Mouse (Mus musculus) hindbrain, embryonic 10.5 days (tissue): ENCODE data around the gene Kremen2. TPM values are rescaled to one million over a fixed set of nuclear protein-coding genes. Genes with fewer than 3 reads are reported as not detected.
A peak's percentile ranks its signal among the peaks of the same experiment; 100 is the strongest.

Source experiments
- DNase-seq: peaks from one replicate; pipeline ENCODE4 v3.0.0-alpha.2; 2017; ENCODE audit warnings: low spot score
- H3K27ac ChIP-seq: fragments of 300-500 bp; sonication (generic); 2 replicates; pipeline ENCODE4 v1.5.1; 2016; ENCODE audit warnings: mild to moderate bottlenecking, moderate library complexity
- H3K27me3 ChIP-seq: fragments of 300-500 bp; sonication (generic); 2 replicates; pipeline ENCODE4 v1.6.1; 2016; ENCODE audit warnings: mild to moderate bottlenecking; ENCODE audit not compliant: poor library complexity, insufficient read depth, severe bottlenecking
- H3K36me3 ChIP-seq: fragments of 300-500 bp; sonication (generic); 2 replicates; pipeline ENCODE4 v1.6.1; 2016; ENCODE audit warnings: mild to moderate bottlenecking, moderate library complexity
- H3K4me1 ChIP-seq: fragments of 300-500 bp; sonication (generic); replicated peaks from 2 replicates; pipeline ENCODE4 v1.6.1; 2016; ENCODE audit warnings: mild to moderate bottlenecking
- H3K4me3 ChIP-seq: fragments of 300-500 bp; sonication (generic); 2 replicates; pipeline ENCODE4 v1.5.1; 2016; ENCODE audit warnings: mild to moderate bottlenecking, moderate library complexity
- H3K9me3 ChIP-seq: fragments of 300-500 bp; sonication (generic); 2 replicates; pipeline ENCODE4 v1.6.1; 2016; ENCODE audit warnings: mild to moderate bottlenecking, moderate library complexity
- WGBS: fragments of 180-500 bp; shearing (Covaris S2); methylation state at CpG from one replicate; pipeline ENCODE4 v1.1.7; 2016; 5-methylcytosine and 5-hydroxymethylcytosine counted together
- polyA plus RNA-seq: library from polyadenylated mRNA; unstranded; fragments of >200 nt; fragmentation: Nextera tagmentation; extraction: Ambion mirVana; gene quantifications from 2 replicates; pipeline ENCODE4 v1.2.1, GENCODE M21; 2016

Kremen2 gene
- polyA plus RNA-seq, 1 experiment from 2014 or later: 4.3 TPM

DNA sequence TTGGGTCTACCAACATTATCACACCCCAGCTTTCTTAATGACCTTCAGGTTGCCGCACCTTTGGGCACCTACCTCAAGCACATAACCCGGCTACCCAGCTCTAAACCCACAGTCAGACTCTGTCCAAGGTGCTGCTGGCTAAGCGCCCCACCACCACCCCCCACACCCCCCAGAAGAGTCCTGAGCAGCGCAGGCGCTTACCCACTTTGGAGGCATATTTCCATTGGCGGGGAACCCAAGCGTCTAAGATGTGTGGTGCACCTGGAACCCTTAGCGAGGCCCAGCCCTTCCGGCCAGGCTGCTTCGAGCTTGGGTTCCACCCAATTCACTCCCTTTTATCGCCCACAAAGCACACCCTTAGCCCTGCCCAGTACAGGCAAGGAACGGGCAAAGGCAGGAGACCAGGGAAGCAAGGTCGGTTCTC, 5.0 kb downstream of the Kremen2 start, which contains the start of gene Paqr4:
Gene Paqr4, minus strand, starts transcription at position 270 of the 424 bp plus-strand sequence.
- 9% methylated on average over 13 of the region's 13 CpGs for WGBS
- H3K4me3 ChIP-seq: peak within 1 kb of the TSS; percentile 64
- H3K4me1 ChIP-seq: peaks cover 60% of the 10 kb centered on the region
- H3K27me3 ChIP-seq: peaks cover 85% of the 10 kb centered on the region
- H3K27ac ChIP-seq: peak within 1 kb of the TSS; percentile 88
- no peak for DNase-seq
- H3K9me3 ChIP-seq: peaks cover 4% of the 10 kb centered on the region; the same call in 1 of the 2 replicates
- H3K36me3 ChIP-seq: peaks cover 22% of the 10 kb centered on the region

DNA sequence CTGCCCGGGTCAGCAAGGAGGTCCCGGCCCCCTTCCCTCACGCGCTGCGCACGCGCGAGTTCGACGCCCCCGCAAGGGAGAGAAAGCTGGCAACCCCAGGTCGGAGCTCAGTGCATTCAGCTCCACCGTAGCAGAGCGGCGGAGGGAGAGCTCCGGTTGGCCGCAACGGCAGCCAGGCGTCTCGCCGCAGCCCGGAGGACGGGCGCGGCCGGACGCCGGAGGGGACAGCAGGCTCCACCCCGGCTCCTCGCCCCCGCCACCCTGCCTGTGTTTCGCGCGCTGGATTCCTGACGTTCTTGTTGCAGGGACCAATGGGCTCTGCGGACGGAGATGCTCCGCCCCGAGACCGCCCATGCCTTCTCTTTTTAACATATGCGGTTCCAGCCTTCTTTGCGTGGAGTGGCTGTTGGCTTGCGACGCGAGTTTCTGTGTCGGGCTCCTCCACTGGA, 5.5 kb downstream of the Kremen2 start:
- Histone ChIP-seq H3K36me3 (peaks cover 27% of the 10 kb centered on the region), H3K27me3 (peaks cover 81% of the 10 kb centered on the region), H3K4me3 (peak overlapping the region; percentile 64), H3K9me3 (peaks cover 4% of the 10 kb centered on the region; the same call in 1 of the 2 replicates), H3K4me1 (peaks cover 56% of the 10 kb centered on the region), H3K27ac (peak overlapping the region; percentile 88)
- peak; percentile 90 for DNase-seq
- WGBS: under 1% methylated on average over 46 of the region's 46 CpGs

DNA sequence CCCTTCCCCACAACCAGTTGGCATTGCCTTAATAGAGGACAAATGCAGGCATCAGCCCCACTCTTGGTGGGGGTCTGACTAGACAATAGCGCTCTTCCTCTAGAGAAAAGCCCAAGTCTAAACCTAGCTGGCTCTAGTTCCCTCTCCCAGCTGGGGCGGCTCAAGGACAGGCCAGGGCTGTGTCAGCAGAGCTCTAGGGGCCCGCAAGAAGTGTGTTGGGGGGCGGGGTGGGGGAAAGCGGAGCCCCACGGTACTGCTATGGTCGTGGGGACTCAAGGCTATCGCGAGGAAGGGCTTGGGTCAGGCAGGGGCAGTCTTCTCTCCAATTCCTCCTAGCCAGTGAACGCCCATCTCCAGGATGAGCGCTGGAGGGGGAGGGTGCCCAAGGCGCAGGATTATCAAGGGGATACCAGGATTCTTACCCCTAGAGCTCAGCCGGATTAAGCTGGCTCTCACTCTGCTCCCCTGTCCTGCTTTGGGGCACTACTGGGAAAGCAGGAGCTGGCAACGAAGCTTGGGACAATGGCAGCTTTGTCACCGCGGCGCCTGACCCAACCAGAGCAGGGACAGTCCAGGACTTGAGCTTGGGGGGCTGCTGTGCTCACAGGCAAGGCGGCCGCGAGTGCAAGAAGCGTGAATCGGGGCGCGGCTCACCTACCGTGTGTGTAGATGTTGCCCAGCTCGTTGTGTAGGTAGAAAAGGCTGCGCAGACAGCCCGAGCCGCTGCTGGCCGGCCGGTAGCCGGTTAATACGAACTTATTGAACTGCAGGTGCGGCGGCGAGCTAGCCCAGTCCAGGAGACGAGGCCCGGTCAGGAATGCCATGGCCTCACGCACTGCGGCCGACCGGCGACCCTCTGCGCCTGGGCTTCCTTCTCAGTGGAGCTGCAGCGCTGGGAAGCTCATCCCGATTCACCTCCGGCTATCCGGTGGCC, 6.2 kb downstream of the Kremen2 start:
- WGBS: under 1% methylated on average over 48 of the region's 48 CpGs
- peak overlapping the region; percentile 64 for H3K4me3 ChIP-seq
- peaks cover 49% of the 10 kb centered on the region for H3K4me1 ChIP-seq
- peak; percentile 64 for DNase-seq
- H3K27ac ChIP-seq: peak overlapping the region; percentile 88
- peaks cover 33% of the 10 kb centered on the region for H3K36me3 ChIP-seq
- H3K27me3 ChIP-seq: peaks cover 74% of the 10 kb centered on the region
- peaks cover 4% of the 10 kb centered on the region; the same call in 1 of the 2 replicates for H3K9me3 ChIP-seq

DNA sequence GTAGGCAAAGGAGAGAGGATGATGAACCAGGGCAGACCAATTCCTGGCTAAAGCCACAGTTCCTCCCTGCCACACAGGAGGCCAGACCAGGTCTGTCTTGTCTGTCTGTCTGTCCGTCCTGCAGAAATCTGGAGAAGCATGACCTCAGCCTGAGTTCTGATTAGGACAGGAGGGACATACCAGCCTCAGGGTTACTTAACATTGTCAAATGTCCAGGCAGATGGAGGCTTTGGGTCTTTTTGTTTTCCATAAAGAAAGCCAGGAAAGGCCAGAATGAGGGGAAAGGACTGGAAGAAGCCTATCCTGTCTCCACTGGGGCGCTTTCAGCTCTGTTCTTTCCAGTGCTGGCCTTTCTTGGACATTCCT, 6.8 kb downstream of the Kremen2 start:
- Histone ChIP-seq H3K27me3 (peaks cover 68% of the 10 kb centered on the region), H3K9me3 (peaks cover 4% of the 10 kb centered on the region; the same call in 1 of the 2 replicates), H3K4me3 (peak overlapping the region; percentile 64), H3K4me1 (peaks cover 43% of the 10 kb centered on the region), H3K27ac (peak overlapping the region; percentile 88), H3K36me3 (peaks cover 40% of the 10 kb centered on the region)
- no peak for DNase-seq
- 35% methylated on average over 2 of the region's 2 CpGs for WGBS

DNA sequence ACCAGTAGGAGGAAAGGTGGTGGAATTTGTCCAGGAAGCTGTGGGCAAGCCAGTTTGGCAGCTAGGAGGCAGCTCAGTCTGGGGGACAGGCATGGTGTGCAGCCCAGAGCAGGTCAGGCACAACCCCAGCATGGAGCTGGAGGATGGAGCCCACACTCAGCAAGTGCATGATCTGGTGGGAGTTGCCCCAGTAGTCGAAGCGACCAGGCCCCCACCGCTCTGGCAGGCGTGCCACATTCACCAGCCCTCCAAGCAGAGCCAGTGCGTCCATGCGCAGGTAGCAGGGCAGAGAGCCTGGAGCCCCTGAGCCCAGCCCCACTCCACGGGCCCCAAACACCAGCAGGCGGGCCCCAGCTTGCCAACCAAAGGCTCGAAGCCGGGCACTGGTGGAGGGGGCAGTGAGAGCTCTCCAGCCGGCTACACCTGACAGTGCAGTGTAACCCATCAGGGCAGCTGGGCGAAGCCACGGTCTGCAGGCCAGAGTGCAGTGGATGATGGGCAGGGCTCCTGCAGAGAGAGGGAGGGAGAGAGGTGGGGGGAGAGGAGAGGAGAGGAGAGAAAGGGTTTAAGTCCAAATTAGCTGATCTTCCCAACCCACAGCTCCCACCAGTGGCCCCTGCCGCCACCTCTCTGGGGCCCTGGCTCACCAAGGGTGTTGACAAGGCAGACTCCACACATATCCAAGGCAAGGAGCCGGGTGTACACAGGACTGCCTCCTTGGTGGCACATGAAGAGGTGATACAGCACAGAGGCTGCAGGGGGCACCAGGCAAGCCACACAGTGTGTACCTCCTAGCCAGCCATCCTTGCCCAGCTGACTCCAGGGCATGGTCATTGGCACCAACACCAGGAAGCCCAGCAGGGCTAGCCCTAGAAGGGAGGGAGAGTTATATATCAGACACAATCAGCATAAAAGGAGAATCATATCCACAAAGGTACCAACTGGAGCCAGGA, 7.9 kb downstream of the Kremen2 start:
- peaks cover 50% of the 10 kb centered on the region for H3K36me3 ChIP-seq
- DNase-seq: no peak
- H3K4me3 ChIP-seq: peak overlapping the region; percentile 0; the same call in 1 of the 2 replicates
- H3K4me1 ChIP-seq: peaks cover 43% of the 10 kb centered on the region
- peaks cover 57% of the 10 kb centered on the region for H3K27me3 ChIP-seq
- H3K9me3 ChIP-seq: peaks cover 4% of the 10 kb centered on the region; the same call in 1 of the 2 replicates
- WGBS: 65% methylated on average over 15 of the region's 15 CpGs
- no peak overlapping the region for H3K27ac ChIP-seq

DNA sequence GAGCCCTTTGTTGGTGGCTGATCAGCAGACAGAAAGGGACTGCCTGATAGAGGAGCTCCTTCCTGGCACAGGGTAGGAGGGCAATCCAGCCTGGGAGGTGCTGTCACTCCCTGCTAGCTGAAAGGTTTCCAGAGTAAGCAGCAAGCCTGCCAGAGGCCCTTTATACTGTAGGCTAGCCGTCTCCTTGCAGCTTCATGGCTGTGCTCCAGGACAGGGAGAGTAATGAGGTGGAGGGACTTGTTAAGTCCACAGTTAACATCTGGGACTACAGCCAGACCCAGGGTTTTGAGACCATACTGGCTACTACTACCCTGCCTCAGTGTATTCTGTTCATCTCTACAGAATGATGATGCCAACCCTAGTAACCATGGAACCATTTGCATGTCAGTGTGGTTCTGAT, 11.3 kb downstream of the Kremen2 start:
- Histone ChIP-seq H3K27me3 (peaks cover 26% of the 10 kb centered on the region), H3K36me3 (peaks cover 54% of the 10 kb centered on the region), H3K4me3 (no peak overlapping the region), H3K4me1 (peaks cover 18% of the 10 kb centered on the region), H3K27ac (no peak overlapping the region), H3K9me3 (no peaks in the 10 kb centered on the region)
- WGBS: 90% methylated on average over 1 of the region's 1 CpGs
- DNase-seq: no peak

DNA sequence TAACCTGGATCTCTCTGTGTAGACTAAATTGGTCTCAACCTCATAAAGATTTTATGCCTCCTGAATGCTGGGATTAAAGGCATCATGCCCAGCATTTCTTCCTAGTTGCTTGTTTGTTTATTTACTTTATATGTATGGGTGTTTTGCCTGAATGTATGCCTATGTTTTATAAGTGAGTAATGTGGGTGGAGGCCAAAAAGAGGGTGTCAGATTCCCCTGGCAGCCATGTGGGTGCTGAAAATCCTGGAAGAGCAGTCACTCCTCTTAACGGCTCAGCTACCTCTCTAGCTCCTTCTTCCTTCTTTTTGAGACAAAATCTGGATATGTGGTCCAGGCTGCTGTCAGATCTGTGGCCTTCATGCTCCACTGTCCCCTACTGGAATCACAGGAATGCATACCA, 15.2 kb downstream of the Kremen2 start:
- no peak for DNase-seq
- WGBS: 86% methylated on average over 1 of the region's 1 CpGs
- Histone ChIP-seq H3K36me3 (peaks cover 30% of the 10 kb centered on the region), H3K4me1 (peaks cover 19% of the 10 kb centered on the region), H3K4me3 (no peak overlapping the region), H3K27ac (no peak overlapping the region), H3K27me3 (no peaks in the 10 kb centered on the region), H3K9me3 (no peaks in the 10 kb centered on the region)

DNA sequence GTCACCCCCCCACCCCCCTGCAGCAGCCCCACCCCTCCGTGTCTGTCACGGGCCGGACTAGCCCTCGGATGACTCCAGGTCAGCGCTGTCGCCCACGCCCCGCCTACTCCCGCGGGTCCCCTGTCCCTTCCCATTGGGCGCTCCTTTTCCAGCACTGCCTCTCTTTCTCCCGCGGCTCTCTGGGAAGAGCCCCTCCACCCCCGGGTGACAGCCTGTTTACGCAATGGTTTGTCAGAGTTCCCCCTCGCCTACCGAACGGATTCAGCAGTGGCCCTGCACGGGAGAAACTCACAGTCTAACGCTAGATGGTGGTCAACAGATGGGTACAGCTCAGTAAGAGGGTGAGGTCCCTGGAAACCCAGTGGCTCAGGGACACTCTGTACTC, 18.9 kb downstream of the Kremen2 start:
- under 1% methylated on average over 20 of the region's 20 CpGs for WGBS
- Histone ChIP-seq H3K4me1 (peaks cover 21% of the 10 kb centered on the region), H3K4me3 (peak overlapping the region; percentile 88), H3K27me3 (no peaks in the 10 kb centered on the region), H3K36me3 (no peaks in the 10 kb centered on the region), H3K27ac (peak overlapping the region; percentile 92), H3K9me3 (no peaks in the 10 kb centered on the region)
- peak; percentile 82 for DNase-seq

DNA sequence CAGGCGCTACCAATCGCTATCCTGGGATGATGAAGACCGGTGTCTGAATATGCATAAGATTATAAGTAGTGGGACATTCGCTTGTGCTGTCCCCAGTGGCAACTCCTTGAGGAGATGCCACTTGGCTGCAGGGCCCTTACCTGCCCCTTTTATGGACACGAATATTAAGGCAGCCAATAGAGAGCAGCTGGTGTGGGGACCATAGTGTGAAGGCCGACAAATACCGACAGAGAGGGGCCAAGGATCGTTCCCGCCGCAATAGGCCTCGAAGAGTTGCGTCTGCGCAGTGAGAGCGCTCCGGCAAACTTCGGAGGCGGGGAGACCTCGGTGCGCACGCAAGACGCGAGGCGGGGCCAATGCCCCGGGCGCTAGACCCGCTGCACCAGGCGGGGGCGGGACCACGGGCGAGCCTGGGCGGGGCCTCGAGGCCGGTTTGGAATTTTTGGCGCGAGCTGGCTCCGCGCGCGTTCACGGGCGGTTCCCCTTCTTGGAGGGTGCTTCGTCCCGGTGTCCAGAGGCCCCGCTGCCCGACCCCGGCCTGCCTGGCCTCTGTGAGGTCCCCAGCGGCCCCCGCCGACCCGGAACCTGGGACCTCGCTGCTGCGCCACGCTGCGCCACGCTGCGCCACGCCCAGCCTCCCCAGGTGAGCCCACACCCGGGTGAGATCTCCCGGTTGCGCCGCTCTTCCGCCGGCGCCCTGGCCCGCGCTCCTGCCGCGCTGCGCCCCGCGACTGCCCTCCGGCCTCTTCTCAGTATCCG, 19.5 kb downstream of the Kremen2 start, which contains the start of gene Pkmyt1:
Gene Pkmyt1, plus strand, starts transcription at position 338 of the 759 bp plus-strand sequence.
- 2% methylated on average over 73 of the region's 73 CpGs for WGBS
- H3K9me3 ChIP-seq: no peaks in the 10 kb centered on the region
- peak within 1 kb of the TSS; percentile 92 for H3K27ac ChIP-seq
- peak within 1 kb of the TSS; percentile 88 for H3K4me3 ChIP-seq
- H3K27me3 ChIP-seq: peaks cover 2% of the 10 kb centered on the region; the same call in 1 of the 2 replicates
- peak; percentile 95 for DNase-seq
- H3K4me1 ChIP-seq: peaks cover 21% of the 10 kb centered on the region
- no peaks in the 10 kb centered on the region for H3K36me3 ChIP-seq

DNA sequence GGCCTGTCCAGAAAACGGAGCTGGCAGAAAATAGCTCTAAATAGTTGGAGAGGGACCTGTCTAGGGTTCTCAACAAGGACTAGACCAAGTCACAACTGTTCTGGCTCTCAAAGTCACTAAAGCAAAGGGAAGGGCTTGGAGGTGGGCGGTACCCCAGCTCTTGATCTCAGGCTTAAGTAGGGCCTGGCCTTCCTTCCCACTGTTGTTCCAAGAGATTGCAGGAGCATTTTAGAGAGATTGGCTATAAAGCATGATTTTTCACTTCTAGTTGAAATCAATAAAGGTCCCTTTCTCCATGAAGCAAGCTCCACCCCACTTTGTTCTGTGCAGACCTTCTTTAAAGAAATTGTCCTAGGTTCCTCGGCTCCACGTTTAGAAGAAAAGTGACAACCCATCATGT, 20.2 kb downstream of the Kremen2 start:
- Histone ChIP-seq H3K36me3 (no peaks in the 10 kb centered on the region), H3K4me1 (peaks cover 21% of the 10 kb centered on the region), H3K27me3 (peaks cover 9% of the 10 kb centered on the region; the same call in 1 of the 2 replicates), H3K27ac (peak overlapping the region; percentile 92), H3K4me3 (peak overlapping the region; percentile 88), H3K9me3 (no peaks in the 10 kb centered on the region)
- no peak for DNase-seq
- 66% methylated on average over 4 of the region's 4 CpGs for WGBS

DNA sequence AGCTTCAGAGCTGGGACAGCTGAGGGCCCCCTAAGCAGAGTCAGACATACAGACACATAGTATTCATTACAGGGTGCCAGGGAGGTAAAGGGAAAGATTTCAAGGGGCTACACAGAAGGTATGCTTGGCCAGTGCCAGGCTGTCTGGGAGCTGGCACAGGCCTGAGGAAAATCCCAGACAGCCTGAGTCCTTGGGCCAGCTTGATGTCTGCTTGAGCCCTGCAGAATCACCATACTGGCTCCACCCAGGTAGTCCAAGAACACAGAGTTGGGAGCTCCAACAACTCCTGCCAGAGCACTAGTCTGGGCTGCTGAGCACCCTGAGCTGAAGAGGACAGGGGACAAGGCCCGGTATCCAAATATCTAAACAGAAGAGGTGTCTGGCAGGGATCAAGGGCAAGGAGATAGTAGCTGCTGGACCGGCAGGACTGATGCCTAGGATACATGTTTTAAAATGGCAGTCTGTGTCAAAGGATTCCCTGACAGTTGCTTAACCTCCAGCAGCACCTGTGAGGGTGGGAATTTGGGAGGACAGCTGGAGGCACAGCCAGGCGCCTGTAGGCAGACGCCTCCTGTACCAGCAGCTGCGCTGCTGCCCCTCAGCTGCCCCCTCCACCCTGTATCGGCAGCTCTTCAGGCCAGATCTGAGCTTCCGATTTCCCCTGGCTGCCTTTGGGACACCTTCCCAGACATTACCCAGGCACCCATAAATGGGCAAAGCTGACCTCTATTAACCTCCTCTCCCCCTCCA, 23.1 kb downstream of the Kremen2 start, which contains the start of gene 1520401A03Rik:
Gene 1520401A03Rik, minus strand, starts transcription at position 408 of the 750 bp plus-strand sequence.
- 79% methylated on average over 7 of the region's 7 CpGs for WGBS
- peaks cover 11% of the 10 kb centered on the region; the same call in 1 of the 2 replicates for H3K27me3 ChIP-seq
- H3K4me3 ChIP-seq: no peak within 1 kb of the TSS
- H3K4me1 ChIP-seq: peaks cover 22% of the 10 kb centered on the region
- no peaks in the 10 kb centered on the region for H3K36me3 ChIP-seq
- H3K9me3 ChIP-seq: no peaks in the 10 kb centered on the region
- H3K27ac ChIP-seq: no peak within 1 kb of the TSS
- no peak for DNase-seq
